Mouse (Mus musculus) CH12.LX (cell line): ENCODE data around the gene Bri3.

Experiments used
- CHD2 ChIP-seq: IDR thresholded peaks from 2 replicates; pipeline ENCODE4 v1.6.1; 2011; ENCODE audit warnings: low read length, improper control_type of control experiment
- CTCF ChIP-seq, 2 experiments: IDR thresholded peaks in 1 of 2; conservative IDR thresholded peaks in 1 of 2; 2 replicates each; pipeline ENCODE4 v1.5.1; 2011 to 2012; ENCODE audit warnings: low read depth in 2 of 2, low read length in 2 of 2, improper control_type of control experiment in 1 of 2, inconsistent platforms in 1 of 2, mild to moderate bottlenecking in 1 of 2, moderate library complexity in 1 of 2
- E2F4 ChIP-seq: IDR thresholded peaks from 2 replicates; pipeline ENCODE4 v1.6.1; 2011; ENCODE audit warnings: low read depth, low read length, improper control_type of control experiment; ENCODE audit not compliant: insufficient replicate concordance
- IRF4 ChIP-seq: IDR thresholded peaks from 2 replicates; pipeline ENCODE4 v1.6.1; 2014; ENCODE audit warnings: low read depth, mild to moderate bottlenecking, inconsistent platforms, low read length, improper control_type of control experiment
- MAFK ChIP-seq: IDR thresholded peaks from 2 replicates; pipeline ENCODE4 v1.6.1; 2011; ENCODE audit warnings: low read length, improper control_type of control experiment; ENCODE audit not compliant: insufficient replicate concordance
- MEF2A ChIP-seq: IDR thresholded peaks from 2 replicates; pipeline ENCODE4 v1.6.1; 2014; ENCODE audit warnings: low read depth, mild to moderate bottlenecking, inconsistent platforms, low read length, improper control_type of control experiment, borderline replicate concordance
- POLR2A ChIP-seq: IDR thresholded peaks from 2 replicates; pipeline ENCODE4 v1.6.1; 2011; ENCODE audit warnings: low read depth, mild to moderate bottlenecking, improper control_type of control experiment, low read length
- ZC3H11A ChIP-seq: IDR thresholded peaks from 2 replicates; pipeline ENCODE4 v1.6.1; 2012; ENCODE audit warnings: low read depth, mild to moderate bottlenecking, inconsistent platforms, low read length, improper control_type of control experiment
- ZKSCAN1 ChIP-seq: IDR thresholded peaks from 2 replicates; pipeline ENCODE4 v1.6.1; 2012; ENCODE audit warnings: low read depth, inconsistent platforms, low read length, improper control_type of control experiment, borderline replicate concordance

DNA sequence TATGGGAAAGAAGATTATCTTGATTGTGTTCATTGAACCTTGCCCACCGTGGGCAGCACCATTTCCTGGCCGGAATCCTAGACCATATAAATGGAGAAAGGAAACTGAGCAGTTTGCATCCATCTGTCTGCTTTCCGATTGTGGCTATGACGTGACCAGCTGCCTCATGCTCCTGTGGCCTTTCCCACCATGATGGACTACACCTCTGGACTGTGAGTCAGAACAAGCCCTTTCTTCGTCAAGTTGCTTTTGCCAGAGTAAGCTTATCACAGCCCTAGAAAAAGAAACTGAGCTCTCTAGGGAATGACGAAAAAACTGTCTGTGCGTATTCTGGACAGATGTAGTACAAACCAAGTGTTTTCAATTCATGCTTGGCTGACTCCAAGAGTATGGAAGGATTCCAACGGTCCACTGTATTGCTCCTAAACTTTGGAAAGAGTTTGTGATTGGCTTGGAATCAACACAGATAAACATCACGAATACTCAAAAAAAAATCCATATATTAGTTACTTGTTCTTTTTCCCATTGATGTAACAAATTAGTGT lies 124.5 kb downstream of the Bri3 start:
- TF ChIP-seq CHD2 (no peak), CTCF (conservative IDR thresholded peaks at IDR 0.05 in 1 of 2, IDR thresholded peaks at IDR 0.05 in 1 of 2; ENCODE audit: low read depth in 2 of 2, low read length in 2 of 2) (no peak), MEF2A (no peak), MAFK (no peak), ZKSCAN1 (no peak), IRF4 (no peak), E2F4 (no peak), POLR2A (no peak), ZC3H11A (no peak)
